In genomic region chr16:93152765-93153489, GRCm38 (mm10) we compare ENCODE assay signal across 11 mouse cellular contexts.
A peak's percentile ranks its signal among the peaks of the same experiment; 100 is the strongest.
DNase-seq lines count a peak whose midpoint lies in the region; ATAC-seq and TF ChIP-seq lines count a peak whose summit lies in the region.
"Had no signal": no experiment of that assay in that cellular context is flagged by ENCODE, and none has a peak within 500 bp of the region (broad histone marks: within the 10 kb centered on the region; RNA-seq: fewer than 3 reads in every experiment).

No protein-coding gene starts in this region.

- H3K9me3 ChIP-seq in liver, postnatal 0 days (ENCODE audit: low read length): no peaks in the 10 kb centered on the region
- H3K9me3 ChIP-seq in midbrain, embryonic 15.5 days: no peaks in the 10 kb centered on the region

- peak; percentile 58; the same call in 1 of the 2 replicates for TF ChIP-seq EP300 in liver, postnatal 0 days (IDR thresholded peaks at IDR 0.05; ENCODE audit: low read depth)

- H3K4me1 ChIP-seq in liver, postnatal 0 days (ENCODE audit: insufficient read depth): peaks cover 15% of the 10 kb centered on the region; the same call in 1 of the 2 replicates
- no peaks in the 10 kb centered on the region for H3K4me1 ChIP-seq in midbrain, embryonic 15.5 days

- WGBS in liver, postnatal 0 days (ENCODE audit: insufficient replicate concordance): 17% methylated on average over 14 of the region's 14 CpGs
- WGBS in midbrain, embryonic 15.5 days: 51% methylated on average over 14 of the region's 14 CpGs

- peak overlapping the region; percentile 8; the same call in 1 of the 2 replicates for H3K27ac ChIP-seq in liver, postnatal 0 days (ENCODE audit: low read depth)
- no peak overlapping the region for H3K27ac ChIP-seq in midbrain, embryonic 15.5 days

- H3K4me2 ChIP-seq in liver, postnatal 0 days (ENCODE audit: low read depth, low read length): peak overlapping the region; percentile 6; the same call in 1 of the 2 replicates
- no peak overlapping the region for H3K4me2 ChIP-seq in midbrain, embryonic 15.5 days

- H3K4me3 ChIP-seq in liver, postnatal 0 days (ENCODE audit: low read depth, low read length): no peak overlapping the region
- H3K4me3 ChIP-seq in midbrain, embryonic 15.5 days: no peak overlapping the region
- H3K4me3 ChIP-seq: erythroblast, embryonic 14.5 days had no signal

- no peaks in the 10 kb centered on the region for H3K36me3 ChIP-seq in liver, postnatal 0 days (replicated peaks; ENCODE audit: insufficient read depth, low read length)
- H3K36me3 ChIP-seq in midbrain, embryonic 15.5 days (replicated peaks): no peaks in the 10 kb centered on the region

- no peak for TF ChIP-seq CTCF in liver, postnatal 0 days (IDR thresholded peaks at IDR 0.05; ENCODE audit: low read depth)

- peak; percentile 65 for DNase-seq in 3T3-L1 (ENCODE audit: low read depth, low spot score)
- peak; percentile 58 for DNase-seq in CD4-positive, CD25-positive, alpha-beta regulatory T cell, adult 2 months (ENCODE audit: low read depth, low spot score)
- DNase-seq in fibroblast of lung, adult 2 months (ENCODE audit: low read depth): peak; percentile 79
- DNase-seq in liver, postnatal 0 days: no peak
- DNase-seq in left cerebral cortex, adult 9 months (ENCODE audit: low spot score in 2 of 2): no peak
- no peak for DNase-seq in adrenal gland, postnatal 4 days (ENCODE audit: low spot score in 2 of 2)
- DNase-seq in layer of hippocampus, adult 8-10 months (ENCODE audit: low spot score in 2 of 2): no peak
- DNase-seq: right cerebral cortex, postnatal 25 days had no signal

- peak; percentile 52 for ATAC-seq in liver, postnatal 0 days
- ATAC-seq in midbrain, embryonic 15.5 days (replicated peaks): no peak
- ATAC-seq: intestine, embryonic 16.5 days had no signal

- H3K27me3 ChIP-seq in liver, postnatal 0 days (ENCODE audit: insufficient read depth, low read length): no peaks in the 10 kb centered on the region
- no peaks in the 10 kb centered on the region for H3K27me3 ChIP-seq in midbrain, embryonic 15.5 days (replicated peaks)

- H3K9ac ChIP-seq in liver, postnatal 0 days (replicated peaks): no peak overlapping the region
- no peak overlapping the region for H3K9ac ChIP-seq in midbrain, embryonic 15.5 days

Comparison
In these comparisons a context has a peak if more than half of its experiments do, and no peak if none do; other contexts are left out.
1. DNase-seq: peak in 3T3-L1 (single experiment), CD4-positive, CD25-positive, alpha-beta regulatory T cell, adult 2 months (single experiment) and fibroblast of lung, adult 2 months (single experiment); none in liver, postnatal 0 days (single experiment), left cerebral cortex, adult 9 months (0 of 2), adrenal gland, postnatal 4 days (0 of 2) and layer of hippocampus, adult 8-10 months (0 of 2).